Mouse (Mus musculus): ENCODE measurements around the gene Irf3. TPM values are rescaled to one million over a fixed set of nuclear protein-coding genes. Genes with fewer than 3 reads are reported as not detected.
"Not testable (repeated sequence)": the region's sequence is repeated elsewhere in the genome, so short reads cannot be mapped to it uniquely, and the experiment has no call there.

Gene Irf3
- polyA plus RNA-seq, 1 experiment from 2014 or later = 108 TPM

DNA sequence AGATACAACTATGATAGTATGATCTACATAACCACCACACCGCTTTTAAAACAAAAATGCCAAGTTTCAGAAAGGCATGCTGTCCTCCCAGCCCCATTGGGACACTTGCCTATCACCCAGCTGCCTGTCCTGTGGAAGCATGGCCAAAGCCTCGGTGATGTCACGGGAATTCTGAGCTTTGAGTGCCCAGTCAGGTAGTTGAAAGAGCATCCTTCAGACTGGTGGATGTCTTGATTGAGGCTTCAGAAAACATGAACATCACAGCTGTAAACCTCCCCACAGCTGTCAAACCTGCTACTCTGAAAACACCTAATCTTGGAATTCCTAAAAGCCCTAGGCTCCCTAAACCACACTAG, 16.6 kb downstream of the Irf3 start:
- DNase-seq (ENCODE audit: low read depth, low spot score) = no peak
- CTCF ChIA-PET = interaction anchor here (0.8 to 1.5 kb wide), 2 partner anchors 10 to 39 kb away, joined by 3 to 4 read pairs; no protein-coding TSS in a partner anchor

DNA sequence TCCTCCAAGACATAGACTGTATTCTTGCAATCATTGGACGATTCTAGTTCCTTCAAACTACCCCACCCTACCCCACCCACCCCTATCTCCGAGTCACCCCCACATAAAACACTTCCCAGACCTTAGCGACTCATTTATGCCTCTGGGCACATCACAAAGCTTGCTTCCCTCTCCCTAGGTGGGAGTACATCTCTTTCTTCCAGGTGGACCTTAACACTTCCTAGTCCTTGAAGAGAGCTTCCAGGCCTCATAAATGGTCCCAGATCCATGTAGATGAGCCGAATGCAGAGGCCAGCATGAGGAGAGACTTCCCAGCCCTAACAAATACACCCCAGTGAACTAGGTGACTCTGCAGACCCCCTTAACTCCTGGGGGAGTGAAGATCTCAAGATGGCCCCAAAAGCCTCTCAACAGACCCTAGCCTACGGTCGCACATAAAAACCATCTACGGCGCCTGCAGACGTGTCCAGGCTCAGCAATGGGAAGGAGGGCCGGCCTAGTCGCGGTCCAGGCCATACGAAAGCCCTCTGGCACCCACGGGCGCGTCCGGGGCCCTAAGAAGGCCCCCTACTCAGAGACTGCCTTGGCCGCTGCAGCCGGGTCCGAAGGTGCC, 18.0 kb downstream of the Irf3 start:
- ChIA-PET POLR2A (interaction anchor here (1.0 to 3.2 kb wide), 4 partner anchors 11 to 54 kb away, joined by 3 to 17 read pairs (median 4); partner anchors contain the start of genes Bcl2l12 and Irf3), CTCF (interaction anchor here (0.7 to 1.5 kb wide), 3 partner anchors 10 to 33 kb away, joined by 3 to 4 read pairs (median 3); no protein-coding TSS in a partner anchor)
- H3K27me3 ChIP-seq = no peaks in the 10 kb centered on the region
- no peak for ATAC-seq
- no peak for DNase-seq (ENCODE audit: low read depth, low spot score)
- in situ Hi-C loops (cut with MboI; ENCODE audit: low pct_unique_long_range_greater_than_20kb) = no loop called here
- no peak for TF ChIP-seq CTCF (IDR thresholded peaks at IDR 0.05)

More for the DNA sequence above, 16.6 kb downstream of the Irf3 start:
- ATAC-seq = no peak
- in situ Hi-C loops (cut with MboI; ENCODE audit: low pct_unique_long_range_greater_than_20kb) = no loop called here
- TF ChIP-seq CTCF (IDR thresholded peaks at IDR 0.05) = no peak
- POLR2A ChIA-PET = interaction anchor here (2.0 to 3.2 kb wide), 2 partner anchors 10 to 12 kb away, joined by 7 to 17 read pairs; no protein-coding TSS in a partner anchor
- no peaks in the 10 kb centered on the region for H3K27me3 ChIP-seq

DNA sequence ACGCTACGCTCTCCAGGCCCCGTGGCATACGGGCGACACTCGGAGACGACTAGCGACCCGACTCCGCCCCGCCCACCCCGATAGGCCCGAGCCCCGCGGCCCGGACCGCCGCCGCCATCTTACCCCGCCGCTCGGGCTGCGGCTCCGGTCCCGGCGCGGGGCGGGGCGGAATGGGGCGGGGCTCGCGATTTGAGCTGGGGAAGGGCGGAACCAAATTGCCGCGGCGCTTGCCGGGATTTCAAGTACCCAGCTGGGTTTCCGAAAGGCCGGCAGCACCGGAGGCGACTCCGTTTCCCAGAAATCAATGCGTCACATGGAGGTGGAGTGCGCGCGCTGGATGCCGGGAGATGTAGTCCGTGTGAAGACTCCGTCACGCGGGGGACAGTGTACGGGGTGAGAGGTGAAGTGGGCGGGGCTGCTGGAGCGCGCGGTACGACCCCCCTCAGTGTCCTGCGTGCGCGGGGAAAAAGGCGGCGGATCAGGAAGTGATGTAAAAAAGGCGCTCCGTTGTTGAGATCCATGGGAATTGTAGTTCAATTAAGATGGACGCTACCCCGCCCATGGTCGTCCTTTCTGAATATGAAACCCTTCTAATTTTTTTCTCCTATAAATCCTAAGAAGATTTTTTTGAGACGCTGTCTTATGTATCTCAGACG, 18.6 kb downstream of the Irf3 start, which contains the start of gene Scaf1:
Gene Scaf1, minus strand, starts transcription at position 407 of the 656 bp plus-strand sequence.
- ATAC-seq (peak; percentile 60), DNase-seq (ENCODE audit: low read depth, low spot score) (peak; percentile 99)
- POLR2A ChIA-PET = interaction anchor here (0.6 to 3.2 kb wide), 5 partner anchors 10 to 120 kb away, joined by 3 to 17 read pairs (median 3); partner anchors contain the start of genes Bcl2l12, Flt3l, Gm45713 and Irf3
- TF ChIP-seq CTCF (IDR thresholded peaks at IDR 0.05) = no peak
- in situ Hi-C loops (cut with MboI; ENCODE audit: low pct_unique_long_range_greater_than_20kb) = no loop called here
- no peaks in the 10 kb centered on the region for H3K27me3 ChIP-seq
- CTCF ChIA-PET = interaction anchor here (1.8 kb wide), 1 partner anchor 27 kb away, joined by 4 read pairs; no protein-coding TSS in a partner anchor

DNA sequence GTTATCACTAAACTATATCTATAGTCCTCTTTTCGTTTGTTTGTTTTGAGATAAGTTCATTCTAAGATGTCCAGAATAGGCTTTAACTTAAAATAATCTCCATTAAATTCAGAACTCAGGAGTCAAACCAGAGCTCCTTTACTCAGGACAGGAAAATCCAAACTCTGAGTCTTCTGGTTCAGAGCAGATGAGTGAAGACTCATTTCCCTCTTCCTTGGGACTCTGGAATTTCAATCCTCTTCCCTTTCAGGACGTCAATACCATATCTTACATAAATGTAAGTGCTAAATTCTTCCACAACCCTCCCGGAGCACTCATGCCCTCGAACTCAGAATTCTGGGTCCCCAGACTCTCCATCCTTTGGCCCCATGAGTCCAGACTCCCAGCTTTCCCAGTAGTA, 19.3 kb downstream of the Irf3 start:
- no peak for ATAC-seq
- in situ Hi-C loops (cut with MboI; ENCODE audit: low pct_unique_long_range_greater_than_20kb) = no loop called here
- CTCF ChIA-PET = interaction anchor here (1.1 to 1.8 kb wide), 4 partner anchors 28 to 49 kb away, joined by 3 to 4 read pairs (median 3); no protein-coding TSS in a partner anchor
- no peaks in the 10 kb centered on the region for H3K27me3 ChIP-seq
- POLR2A ChIA-PET = interaction anchor here (1.2 to 1.3 kb wide), 3 partner anchors 10 to 36 kb away, joined by 3 to 5 read pairs (median 4); partner anchors contain the start of gene Prr12
- DNase-seq (ENCODE audit: low read depth, low spot score) = no peak
- no peak for TF ChIP-seq CTCF (IDR thresholded peaks at IDR 0.05)

DNA sequence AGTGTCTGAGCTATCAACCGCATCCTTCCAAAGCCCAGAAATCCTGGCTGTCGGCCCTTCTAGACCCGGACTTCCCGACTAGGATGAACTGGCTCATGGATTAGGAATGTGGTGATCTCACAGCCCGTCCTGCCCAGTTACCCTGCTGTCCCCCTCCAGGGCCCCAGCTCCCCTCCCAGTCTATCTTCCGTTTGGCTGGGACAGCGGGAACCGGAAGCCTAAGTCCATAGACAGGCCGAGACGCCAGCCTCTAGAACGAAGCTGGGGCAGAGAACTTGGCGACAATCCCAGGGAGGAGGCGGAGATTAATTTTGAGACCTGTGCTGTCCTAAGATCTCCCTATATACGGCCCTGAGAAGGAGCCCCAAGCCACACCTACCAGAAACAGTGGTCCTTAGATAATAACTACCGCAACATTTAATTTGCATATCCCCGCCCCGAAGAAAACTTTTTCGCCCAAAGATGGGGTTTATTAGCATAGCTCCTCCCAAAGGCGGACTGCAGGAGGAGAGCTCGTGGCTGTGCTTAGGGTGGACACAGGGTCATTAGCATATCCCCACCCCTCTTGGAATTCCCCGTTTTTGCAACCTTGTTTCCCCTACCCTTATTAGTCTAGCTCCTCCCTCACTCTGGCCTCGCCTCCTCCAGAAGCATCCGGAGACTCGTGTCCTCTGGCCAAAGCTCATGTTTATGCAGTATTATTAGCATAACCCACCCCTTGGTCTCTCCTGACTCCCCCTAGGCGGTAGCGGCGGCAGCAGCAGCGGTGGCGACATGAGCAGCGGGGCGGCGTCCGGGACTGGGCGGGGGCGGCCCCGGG, 20.0 kb downstream of the Irf3 start, which contains the start of gene Rras:
Gene Rras, plus strand, starts transcription at position 720 of the 820 bp plus-strand sequence.
- no peak for TF ChIP-seq CTCF (IDR thresholded peaks at IDR 0.05)
- ChIA-PET CTCF (interaction anchor here (0.8 to 1.8 kb wide), 8 partner anchors 8 to 50 kb away, joined by 3 to 8 read pairs (median 4); no protein-coding TSS in a partner anchor), POLR2A (interaction anchor here (0.7 to 1.7 kb wide), 6 partner anchors 11 to 42 kb away, joined by 3 to 5 read pairs (median 4); partner anchors contain the start of gene Prr12)
- in situ Hi-C loops (cut with MboI; ENCODE audit: low pct_unique_long_range_greater_than_20kb) = no loop called here
- peak; percentile 82 for ATAC-seq
- DNase-seq (ENCODE audit: low read depth, low spot score) = peak; percentile 98
- H3K27me3 ChIP-seq = no peaks in the 10 kb centered on the region

DNA sequence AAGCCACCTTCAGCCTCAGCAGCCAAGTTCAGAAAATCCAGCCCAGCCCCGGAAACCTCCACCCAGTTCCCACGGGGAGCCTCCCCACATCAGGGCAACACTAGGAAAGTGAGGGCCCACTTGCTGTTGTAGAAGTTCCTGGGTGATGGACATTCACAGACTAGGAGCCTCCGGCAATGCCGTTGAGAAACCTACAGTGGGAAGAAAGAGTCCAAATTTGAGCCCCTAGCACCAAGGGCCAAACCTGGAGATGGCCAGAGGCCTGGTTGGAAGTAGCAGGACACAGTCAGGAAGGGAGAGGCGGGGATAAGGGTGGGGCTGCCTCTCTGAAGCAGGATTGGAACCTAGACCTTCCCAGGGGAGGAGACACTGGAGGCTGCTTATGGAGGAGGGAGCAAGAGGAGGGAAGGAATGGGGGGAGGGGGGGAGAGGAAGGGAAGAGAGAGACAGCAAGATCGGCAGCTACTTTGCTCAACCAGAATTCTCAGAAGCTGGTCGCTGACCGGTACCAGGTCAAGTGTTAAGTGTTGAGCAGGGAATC, 21.7 kb downstream of the Irf3 start:
- POLR2A ChIA-PET = interaction anchor here (1.7 kb wide), 1 partner anchor 40 kb away, joined by 5 read pairs; no protein-coding TSS in a partner anchor

DNA sequence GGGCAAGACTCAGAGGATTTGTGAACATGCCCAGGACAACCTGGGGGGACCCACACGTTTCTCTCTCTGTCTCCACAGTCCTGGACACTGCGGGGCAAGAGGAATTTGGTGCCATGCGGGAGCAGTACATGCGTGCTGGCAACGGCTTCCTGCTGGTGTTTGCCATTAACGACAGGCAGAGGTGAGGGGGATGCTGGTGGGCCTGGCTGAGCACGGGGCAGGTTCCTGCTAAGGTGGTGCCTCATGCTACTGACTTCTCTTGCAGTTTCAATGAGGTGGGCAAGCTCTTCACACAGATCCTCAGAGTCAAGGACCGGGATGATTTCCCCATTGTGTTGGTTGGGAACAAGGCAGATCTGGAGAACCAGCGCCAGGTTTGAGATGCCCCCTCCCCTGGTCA, 22.8 kb downstream of the Irf3 start:
- TF ChIP-seq CTCF (IDR thresholded peaks at IDR 0.05) = no peak
- in situ Hi-C loops (cut with MboI; ENCODE audit: low pct_unique_long_range_greater_than_20kb) = no loop called here
- ATAC-seq (no peak), DNase-seq (ENCODE audit: low read depth, low spot score) (no peak)
- POLR2A ChIA-PET = no interaction called here
- H3K27me3 ChIP-seq = no peaks in the 10 kb centered on the region
- CTCF ChIA-PET = no interaction called here

More for the DNA sequence above, 21.7 kb downstream of the Irf3 start:
- CTCF ChIA-PET = interaction anchor here (0.9 to 1.8 kb wide), 2 partner anchors 8 to 18 kb away, joined by 3 to 5 read pairs; no protein-coding TSS in a partner anchor
- DNase-seq (ENCODE audit: low read depth, low spot score) (no peak), ATAC-seq (no peak)
- H3K27me3 ChIP-seq = no peaks in the 10 kb centered on the region
- in situ Hi-C loops (cut with MboI; ENCODE audit: low pct_unique_long_range_greater_than_20kb) = no loop called here
- TF ChIP-seq CTCF (IDR thresholded peaks at IDR 0.05) = no peak

DNA sequence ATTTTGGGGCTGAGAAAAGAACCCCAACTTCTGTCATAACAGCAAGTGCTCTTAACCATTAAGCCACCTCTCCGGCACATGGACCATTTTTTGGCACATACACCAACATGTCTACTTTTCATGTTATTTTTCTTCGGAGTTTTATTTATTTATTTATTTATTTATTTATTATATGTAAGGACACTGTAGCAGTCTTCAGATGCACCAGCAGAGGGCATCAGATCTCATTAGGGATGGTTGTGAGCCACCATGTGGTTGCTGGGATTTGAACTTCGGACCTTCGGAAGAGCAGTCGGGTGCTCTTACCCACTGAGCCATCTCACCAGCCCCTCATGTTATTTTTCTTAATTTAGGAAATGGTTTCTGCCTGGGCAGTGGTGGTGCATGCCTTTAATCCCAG, 26.3 kb downstream of the Irf3 start:
- POLR2A ChIA-PET = interaction anchor here (0.7 kb wide), 1 partner anchor 42 kb away, joined by 3 read pairs; no protein-coding TSS in a partner anchor
- DNase-seq (ENCODE audit: low read depth, low spot score); H3K27me3 ChIP-seq; ATAC-seq; in situ Hi-C loops (cut with MboI; ENCODE audit: low pct_unique_long_range_greater_than_20kb); CTCF ChIA-PET: not testable (repeated sequence)

DNA sequence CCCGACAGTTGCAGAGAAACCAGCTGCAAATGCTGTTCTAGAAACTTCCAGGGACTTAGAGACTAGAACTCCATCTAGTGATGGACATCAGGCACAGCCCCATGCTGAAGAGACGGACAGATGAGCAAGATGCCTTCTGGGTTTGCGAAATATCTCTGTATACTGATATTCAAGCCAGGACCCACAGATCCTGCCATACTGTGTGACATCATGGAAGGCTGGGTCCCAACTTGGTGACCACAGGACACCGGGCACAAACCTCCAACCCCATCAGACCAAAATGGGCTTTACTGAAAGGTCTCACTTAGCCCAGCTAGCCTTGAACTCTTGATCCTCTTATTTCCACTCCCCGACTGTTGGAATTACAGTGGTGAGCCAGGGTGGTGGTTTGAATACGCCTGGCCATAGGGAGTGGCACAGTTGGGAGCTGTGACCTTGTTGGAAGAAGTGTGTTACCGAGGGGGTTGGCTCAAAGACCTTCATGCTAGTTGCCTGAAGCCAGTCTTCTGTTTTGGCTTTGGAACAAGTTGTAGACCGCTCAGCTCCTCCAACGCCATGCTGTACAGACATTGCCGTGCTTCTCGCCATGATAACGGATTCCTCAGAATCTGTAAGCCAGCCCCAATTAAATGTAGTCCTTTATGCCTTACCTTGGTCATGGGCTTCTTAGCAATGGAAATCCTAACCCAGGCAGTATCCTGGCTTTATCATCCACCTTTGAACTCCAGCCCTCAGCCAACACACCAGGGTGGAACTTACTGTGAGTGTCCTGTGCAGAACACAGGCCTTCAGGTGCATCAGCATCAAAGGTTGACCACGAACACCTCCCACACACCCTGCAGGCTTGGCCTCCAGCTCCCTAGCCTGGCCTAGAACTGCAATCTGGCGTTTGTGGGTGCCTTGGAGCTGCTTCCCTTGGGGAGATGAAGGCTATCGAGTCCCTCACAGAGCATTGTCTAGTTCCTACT, 27.1 kb downstream of the Irf3 start:
- TF ChIP-seq CTCF (IDR thresholded peaks at IDR 0.05) = no peak
- H3K27me3 ChIP-seq = no peaks in the 10 kb centered on the region
- in situ Hi-C loops (cut with MboI; ENCODE audit: low pct_unique_long_range_greater_than_20kb) = no loop called here
- CTCF ChIA-PET = no interaction called here
- DNase-seq (ENCODE audit: low read depth, low spot score) = no peak
- no peak for ATAC-seq
- POLR2A ChIA-PET = interaction anchor here (0.7 kb wide), 1 partner anchor 41 kb away, joined by 3 read pairs; no protein-coding TSS in a partner anchor

All from Patski (cell line).